Mouse (Mus musculus): ENCODE data around the gene Prdm5. TPM values are rescaled to one million over a fixed set of nuclear protein-coding genes. Genes with fewer than 3 reads are reported as not detected.

Gene Prdm5
- total RNA-seq, 2 experiments from 2014 or later: 2.7 to 2.9 TPM

DNA sequence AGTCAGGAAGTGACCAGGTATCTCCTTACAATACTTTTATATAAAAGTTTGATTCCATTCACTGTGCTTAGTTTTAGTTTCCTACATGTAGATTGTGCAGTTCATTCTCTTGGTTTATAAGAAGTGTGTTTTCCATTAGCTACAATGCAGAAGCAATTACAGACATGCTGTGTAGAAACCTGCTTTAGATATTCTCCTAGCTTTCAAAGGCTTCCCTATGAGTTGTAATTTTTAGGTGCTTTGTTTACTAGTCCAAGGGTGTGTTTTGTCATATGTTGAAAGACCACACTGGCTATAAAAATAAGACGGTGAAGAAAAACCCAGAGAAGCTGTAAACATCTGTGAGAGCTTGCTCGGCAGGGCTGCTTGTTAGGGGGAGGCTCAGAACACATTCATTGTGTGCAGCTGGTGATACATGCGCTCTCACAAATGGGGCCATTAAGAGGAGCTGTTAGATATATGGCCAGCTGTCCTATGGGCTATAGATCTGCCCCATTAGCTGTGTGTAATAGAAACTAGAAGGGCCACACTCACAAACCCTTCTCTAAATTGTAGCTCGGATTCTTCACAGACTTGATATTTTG is 144.8 kb downstream of the Prdm5 start:
- intact Hi-C loops (cut with DNase I): no loop called here
- no peak for DNase-seq

DNA sequence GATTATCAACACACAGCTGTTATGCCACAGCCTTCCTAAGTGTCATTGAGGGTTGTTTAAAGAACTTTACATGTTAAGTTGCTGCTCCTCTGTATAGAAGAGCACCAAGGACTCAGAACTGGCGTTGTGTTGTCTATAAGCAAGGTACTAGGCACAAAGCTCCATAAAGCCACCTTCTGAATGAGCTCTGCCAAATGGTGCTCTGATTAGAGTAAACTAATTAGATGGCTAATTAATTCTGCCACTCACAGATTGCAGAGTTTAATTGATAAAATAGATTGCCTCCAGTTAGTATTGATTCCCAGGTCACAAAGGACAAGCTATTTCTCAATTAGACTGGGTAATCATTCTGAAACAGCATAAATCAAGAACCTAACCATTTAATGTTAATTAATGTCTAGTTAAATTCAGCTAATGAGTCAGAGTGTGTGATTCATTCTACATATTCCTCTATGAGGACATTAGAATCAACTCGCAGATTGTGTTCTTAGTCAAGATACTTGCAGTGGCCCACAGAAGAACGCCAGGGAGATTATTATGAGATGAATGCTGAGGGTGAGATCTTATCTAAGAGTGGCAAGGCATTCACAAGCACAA is 147.0 kb downstream of the Prdm5 start:
- DNase-seq: no peak
- intact Hi-C loops (cut with DNase I): no loop called here

DNA sequence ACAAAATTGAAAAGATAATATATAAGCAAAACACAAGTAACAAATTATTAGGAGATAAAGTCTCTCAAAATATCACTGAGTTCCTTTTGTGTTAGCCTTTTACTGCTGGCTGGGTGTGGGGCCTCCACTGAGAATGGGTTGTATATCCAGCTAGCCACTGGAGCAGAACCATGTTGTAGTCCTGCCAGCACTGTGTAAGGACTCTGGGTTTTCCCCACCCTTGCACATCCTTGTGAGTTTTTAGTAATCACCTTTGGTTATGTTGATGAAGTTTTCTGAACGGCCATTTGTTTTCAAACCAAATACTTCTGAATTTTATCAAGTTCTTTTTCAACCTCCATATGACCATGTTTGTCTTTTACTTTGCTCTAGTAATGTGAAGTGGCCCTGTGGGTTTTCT is 151.7 kb downstream of the Prdm5 start:
- intact Hi-C loops (cut with DNase I): no loop called here
- no peak for DNase-seq

DNA sequence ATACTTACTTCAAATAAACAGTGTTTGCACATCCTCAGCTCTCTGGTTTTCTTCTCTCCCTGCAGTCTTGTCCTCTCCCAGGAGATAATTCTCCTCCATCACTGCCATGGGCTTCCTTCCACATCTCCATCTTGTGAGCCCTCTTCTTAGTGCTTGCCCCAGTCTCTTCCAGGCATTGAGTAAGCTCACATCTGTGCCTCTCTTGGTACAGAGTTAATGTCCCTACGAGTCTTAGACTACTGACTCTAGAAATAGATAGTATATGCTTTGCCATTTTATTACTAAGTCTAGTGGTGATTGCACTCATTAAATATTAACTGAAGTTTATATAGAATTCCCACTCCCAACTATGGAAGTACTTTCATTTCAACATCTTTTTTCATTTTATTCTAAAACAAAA is 154.0 kb downstream of the Prdm5 start:
- intact Hi-C loops (cut with DNase I): no loop called here
- DNase-seq: no peak

DNA sequence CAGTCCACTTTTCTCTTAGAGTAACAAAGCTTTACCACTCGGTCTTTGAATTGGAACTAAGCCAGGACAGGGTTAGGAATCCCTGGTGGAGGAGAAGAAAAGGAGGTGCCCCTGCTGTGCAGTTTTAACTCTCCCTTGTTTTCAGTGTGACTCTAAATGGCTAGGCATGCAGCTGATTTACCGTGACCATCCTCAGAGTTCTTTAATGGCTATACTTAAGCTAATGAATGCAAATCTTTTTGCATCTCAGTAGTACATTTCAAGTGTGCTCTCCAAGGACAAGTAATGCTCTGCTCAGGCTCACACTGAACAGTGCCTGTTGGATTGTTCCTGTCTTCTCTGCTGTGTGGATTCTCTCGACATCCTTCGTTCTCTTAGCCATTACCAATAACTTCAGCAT is 154.4 kb downstream of the Prdm5 start:
- intact Hi-C loops (cut with DNase I): no loop called here
- no peak for DNase-seq

DNA sequence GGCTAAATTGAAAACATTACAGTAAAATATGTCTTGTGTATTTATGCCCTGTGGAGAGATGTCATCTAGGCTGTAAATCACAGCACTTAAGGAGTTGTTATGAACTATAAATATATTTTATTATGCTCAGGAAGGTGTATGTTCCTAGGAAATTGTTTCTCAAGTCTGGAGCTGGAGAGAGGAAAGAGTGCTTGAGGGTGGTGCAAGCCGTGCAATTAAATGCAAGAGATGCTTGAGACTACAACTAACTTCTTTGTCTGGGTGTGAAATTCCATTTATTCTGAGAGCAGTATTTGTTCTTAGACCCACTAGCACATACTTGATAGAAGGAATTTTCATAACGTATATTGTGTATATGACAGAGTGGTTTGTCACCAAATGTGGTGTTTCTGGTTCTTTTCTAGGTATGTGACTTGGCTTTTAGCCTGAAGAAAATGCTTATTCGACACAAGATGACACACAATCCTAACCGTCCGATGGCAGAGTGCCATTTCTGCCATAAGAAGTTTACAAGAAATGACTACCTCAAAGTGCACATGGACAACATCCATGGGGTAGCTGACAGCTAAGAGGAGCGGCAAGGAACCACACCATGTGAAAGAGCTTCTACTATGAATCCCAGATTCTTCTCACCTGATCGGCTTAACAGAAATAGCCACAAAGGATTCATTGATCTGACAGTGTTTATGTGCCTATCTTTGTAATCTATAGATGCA is 156.9 kb downstream of the Prdm5 start:
- intact Hi-C loops (cut with DNase I): no loop called here
- DNase-seq: no peak

DNA sequence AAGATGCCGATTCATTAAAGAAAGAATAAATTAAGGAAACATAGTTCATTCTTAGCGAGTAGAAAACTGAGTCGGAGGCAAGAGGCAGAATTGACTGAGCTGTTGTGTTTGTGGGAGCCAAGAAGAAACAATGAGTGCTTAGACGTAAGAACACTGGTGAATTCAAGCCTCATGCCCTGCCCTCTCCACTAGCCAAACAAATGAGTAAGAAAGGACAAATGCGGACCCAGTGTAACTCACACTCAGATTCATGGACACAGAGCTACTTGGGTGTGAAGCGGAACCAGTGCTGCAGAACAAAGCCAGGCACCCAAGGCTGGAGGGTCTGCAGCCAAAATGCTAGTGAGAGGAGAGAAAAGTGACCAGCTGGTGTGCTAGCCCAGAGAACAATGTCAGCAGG is 171.7 kb downstream of the Prdm5 start:
- intact Hi-C loops (cut with DNase I): no loop called here
- DNase-seq: no peak

DNA sequence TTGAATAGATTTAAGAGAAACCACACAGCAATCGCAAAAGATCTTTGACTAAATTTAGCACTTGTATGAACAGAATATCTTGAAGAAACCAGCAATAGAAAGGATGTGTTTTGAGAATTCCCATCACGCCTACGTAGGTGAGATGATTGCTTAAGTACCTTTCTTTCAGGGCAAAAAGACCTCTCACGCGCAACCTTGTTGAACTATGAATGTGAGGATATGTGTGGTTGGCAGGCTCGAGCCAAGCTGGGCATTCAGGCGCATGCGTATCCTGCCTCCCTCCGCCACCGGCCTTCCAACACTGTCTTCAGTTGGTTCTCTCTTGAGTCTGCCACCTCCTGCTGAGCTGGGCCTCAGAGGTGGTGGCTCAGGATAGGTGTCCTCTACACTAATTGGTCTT is 173.5 kb downstream of the Prdm5 start, which contains the start of gene 4930544G11Rik:
TSS of gene 4930544G11Rik (plus strand) at position 301 of the 400 bp plus-strand sequence.
- no peak for DNase-seq
- intact Hi-C loops (cut with DNase I): no loop called here

DNA sequence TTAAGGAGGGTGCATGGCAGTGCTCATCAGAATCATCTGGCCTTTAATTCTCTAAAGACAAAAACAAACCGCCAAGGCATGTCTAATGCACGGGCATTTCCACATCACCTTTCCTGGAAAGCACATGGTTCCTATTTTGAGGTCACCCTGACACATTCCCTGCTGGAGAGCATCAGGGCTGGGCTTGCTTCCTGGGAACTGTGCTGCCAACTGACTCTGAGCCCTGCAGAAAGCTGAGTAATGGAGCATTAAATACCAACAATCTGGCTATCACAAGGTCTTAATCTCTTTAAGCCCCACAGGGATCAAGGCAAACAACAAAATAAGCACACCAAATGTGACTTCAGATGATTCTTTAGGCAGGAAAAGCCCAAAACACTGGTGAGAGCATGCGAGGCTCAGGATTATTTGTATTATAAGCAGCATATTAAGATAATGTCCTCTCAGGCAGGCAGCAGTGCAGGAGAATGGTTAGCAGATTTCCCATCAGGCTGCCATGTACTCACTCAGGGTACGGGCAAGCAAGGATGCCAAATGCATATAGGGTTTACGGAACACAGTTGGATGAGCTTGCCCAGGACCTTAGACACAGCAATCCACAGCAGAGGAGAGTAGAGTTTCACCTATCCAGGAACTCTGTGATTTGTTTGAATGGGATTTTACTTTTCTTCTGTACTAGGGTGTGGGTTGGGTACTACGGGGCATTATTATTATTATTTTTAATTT is 190.8 kb downstream of the Prdm5 start:
- intact Hi-C loops (cut with DNase I): no loop called here
- peak in 1 of 2 experiments; percentile 7 for DNase-seq

DNA sequence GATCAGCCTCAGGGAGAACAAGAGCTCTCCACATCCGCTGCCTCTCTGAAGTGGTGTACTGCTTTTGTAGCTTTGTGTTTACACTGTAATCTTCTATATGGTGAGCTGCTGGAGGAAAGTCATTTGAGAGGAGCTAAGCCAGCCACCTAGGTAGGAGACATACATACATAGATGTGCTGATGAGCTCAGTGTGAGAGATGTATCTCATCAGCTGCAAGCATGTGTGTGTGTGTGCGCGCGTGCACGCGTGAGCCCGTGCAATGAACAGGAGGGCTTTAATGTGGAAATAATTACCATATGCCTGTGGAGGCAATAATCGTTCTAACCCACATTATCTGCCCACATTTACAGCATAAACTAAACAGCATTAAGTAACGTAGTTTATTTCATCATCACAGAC is 191.6 kb downstream of the Prdm5 start:
- intact Hi-C loops (cut with DNase I): no loop called here
- DNase-seq: no peak

Other genes starting within 250 kb of the Prdm5 start
- under 1 TPM; 0.07 to 0.23 TPM for gene Ndnf, start 107.4 kb upstream of the Prdm5 start, total RNA-seq (2021)
- gene 4930544G11Rik, start 173.6 kb downstream of the Prdm5 start, total RNA-seq (2021): not detected

Measured in gastrocnemius, postnatal 36 days (tissue).